Mouse (Mus musculus) gastrocnemius, postnatal 10 days (tissue): ENCODE measurements around the gene Lima1. TPM values are rescaled to one million over a fixed set of nuclear protein-coding genes. Genes with fewer than 3 reads are reported as not detected.
"Not testable (repeated sequence)": the region's sequence is repeated elsewhere in the genome, so short reads cannot be mapped to it uniquely, and the experiment has no call there.

Experiments
- DNase-seq: peaks from one replicate; pipeline ENCODE4 v3.0.0; 2021; ENCODE audit warnings: mixed read lengths
- total RNA-seq, 2 experiments: library from RNA; stranded (reverse); gene quantifications; 2 replicates each; pipeline ENCODE4 v1.2.3; 2021

Lima1 gene
- total RNA-seq, 2 experiments from 2014 or later, result 30.4 to 41.9 TPM

DNA sequence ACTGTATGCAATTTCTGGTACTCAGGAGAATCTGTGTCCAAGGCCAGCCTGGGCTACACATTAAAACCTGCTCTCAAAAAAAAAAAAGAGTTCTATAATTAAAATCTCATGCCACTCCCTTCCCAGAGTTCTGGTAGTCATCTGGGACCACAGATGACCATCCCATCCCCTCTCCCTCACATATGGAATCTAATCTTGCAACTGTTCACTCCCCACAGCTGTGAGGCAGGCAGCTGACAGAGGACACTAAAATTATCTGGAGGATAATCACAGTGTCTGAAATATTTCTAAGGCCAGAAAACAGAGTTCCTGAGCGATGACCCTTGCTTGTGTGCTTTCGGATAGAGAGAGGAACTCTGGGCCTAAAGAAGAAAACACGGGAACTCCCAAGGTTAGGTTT is 40.6 kb downstream of the Lima1 start:
- DNase-seq, result no peak

DNA sequence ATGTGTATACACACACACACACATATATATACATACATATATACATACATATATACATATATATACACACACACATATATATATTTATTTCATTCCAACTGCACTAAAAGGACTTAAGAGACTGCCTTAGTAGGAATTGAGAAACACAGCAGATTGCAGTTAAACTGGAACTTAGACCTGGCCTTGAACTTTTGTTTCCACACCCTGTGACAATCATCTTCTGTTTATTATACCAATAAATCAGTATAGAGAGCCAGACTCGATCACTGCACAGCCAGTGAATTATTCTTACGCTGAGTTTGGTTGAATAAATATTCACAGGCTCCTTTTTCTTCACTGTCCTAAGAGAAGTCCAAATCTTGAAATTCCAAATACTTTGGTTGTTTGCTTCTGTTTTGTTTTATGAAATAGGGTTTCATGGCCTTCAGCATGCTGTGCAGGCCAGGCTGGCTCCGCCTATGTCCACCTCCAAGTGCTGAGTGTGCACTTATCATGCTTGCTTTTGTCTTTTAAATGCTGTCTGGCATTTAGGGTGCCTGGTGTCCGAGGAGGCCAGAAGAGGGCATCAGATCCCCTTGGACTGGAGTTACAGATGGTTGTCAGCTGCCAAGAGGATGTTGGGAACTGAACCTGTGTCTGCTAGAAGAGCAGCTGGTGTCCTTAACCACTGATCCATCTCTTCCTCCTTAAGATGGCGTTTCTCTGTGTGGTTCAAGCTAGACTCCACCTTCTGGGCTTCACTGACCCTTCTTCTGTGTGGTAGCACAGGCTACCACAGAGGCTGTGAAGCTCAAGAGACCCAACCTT is 41.4 kb downstream of the Lima1 start:
- no peak for DNase-seq

DNA sequence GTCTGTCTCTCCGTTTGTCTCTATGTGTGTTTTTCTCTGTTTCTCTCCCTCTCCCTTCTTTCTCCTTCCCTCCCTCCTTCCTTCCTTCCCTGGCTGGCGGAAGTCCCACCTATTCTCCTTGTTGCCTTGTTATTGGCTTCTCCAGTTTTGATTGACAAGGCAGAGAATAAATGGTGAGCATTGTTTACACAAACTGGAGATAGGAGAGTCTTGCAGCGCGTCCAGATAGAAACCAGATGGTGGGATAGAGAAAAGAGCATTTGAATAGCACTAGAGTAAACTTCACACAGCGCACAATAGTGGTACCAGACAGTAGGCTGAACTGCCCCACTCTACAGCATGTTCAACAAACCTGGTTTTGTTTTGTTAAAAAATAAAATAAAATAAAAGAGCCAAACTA is 43.7 kb downstream of the Lima1 start:
- no peak for DNase-seq

DNA sequence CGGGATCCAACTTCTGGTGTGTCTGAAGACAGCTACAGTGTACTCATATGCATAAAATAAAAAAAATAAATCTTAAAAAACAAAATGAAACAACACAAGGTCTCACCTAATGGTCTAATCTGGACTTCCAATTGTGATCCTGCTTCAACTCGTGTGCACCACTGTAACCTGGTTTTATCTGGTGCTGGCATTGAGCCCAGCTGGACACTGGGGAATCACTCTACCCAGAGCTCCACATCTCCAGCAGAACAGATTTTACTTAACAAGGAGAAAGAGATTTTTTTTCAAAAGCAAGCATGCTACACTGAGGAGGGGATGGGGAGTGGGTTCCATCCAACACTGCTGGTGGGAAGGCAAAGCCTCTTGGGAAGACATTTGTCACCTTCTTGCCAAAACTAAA is 47.2 kb downstream of the Lima1 start:
- DNase-seq, result no peak

DNA sequence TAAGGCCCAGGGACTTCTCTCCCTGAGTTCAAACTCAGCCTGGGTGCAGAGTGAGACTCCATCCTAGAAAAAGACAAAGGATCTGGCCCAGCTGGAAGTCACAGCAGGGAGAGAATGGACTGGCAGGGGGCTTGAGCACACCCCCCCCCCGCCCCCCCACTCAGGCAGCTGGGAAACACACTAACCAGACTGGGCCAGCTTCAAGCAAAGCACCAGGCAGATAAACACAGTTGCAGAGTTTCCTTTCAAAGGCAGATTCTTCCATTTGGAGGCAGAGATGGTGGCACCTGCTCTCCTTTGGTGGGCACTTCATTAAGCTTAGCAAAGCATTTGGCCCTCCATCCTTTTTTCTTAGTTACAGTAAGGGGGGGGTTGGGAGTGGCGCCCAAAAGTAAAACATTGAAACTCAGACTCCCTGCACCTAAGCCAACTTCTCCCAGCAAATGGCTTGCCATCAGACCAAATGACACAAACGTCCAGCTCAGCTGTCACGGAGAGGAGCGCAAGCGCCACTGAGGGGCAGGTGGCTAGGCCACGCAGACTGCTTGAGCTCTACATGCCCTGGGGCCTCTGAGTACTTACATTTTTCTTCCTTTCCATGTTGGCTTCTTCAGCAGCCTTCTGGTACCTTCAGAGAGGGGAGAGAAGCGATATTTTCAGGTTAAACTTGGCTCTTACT is 48.9 kb downstream of the Lima1 start:
- DNase-seq, result no peak

DNA sequence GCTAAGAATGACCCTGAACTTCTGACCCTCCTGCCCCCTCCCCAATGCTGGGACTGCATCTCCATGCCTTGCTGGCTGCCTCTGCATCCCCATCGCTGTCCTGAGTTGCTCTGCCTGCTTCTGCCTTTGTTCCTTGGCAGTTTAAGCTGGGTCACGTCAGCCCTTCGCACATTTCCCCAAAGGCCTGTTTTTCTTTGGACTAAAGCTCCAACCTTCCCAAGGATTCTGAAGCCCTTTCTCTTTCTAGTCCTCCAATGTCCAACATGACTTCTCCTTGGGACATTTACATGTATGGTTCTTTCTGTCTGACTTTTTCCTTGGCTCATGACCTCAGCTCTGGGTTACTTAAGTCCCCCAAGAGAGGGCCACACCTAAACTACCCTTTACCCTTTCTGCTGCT is 50.0 kb downstream of the Lima1 start:
- DNase-seq, result no peak

DNA sequence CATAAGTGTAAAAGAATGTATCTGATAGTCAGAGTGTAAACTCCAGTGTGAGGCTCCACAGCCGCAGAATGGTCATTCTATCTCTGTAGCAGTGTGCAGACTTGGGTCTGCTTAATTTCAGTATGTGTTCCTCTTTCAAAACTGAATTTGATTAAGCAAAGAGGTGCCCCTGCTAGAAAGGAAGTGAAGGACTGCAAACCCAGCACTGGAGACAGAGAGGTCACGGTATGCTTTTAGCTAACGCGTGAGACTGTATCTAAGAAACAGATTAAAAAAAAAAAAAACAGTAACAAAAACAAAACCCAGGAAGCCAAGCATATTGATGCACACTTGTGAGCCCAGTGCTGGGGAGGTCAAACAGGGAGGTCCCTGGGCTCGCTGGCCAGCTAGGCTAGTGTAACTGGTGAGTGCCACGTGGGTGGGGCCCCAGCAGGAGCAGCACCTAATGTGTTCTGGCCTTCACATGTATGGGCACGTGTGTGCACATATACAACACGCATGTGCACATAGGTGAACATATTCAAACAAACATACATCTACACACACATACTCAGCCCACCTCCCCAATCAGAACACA is 51.8 kb downstream of the Lima1 start:
- DNase-seq, result no peak

DNA sequence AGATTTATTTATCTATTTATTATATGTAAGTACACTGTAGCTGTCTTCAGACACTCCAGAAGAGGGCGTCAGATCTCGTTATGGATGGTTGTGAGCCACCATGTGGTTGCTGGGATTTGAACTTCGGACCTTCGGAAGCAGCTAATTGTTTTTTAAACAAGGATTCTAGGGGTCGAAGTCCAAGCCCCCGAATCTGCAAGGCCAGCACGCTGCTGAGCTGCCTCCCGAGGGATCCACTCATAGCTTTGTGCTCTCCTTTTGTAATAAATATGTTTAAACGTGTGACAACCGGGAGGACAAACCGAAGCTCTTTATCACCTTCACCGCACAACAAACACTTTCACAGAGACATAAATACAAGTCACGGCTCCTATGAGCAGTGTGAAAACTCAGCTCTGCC is 52.8 kb downstream of the Lima1 start:
- DNase-seq, result not testable (repeated sequence)

DNA sequence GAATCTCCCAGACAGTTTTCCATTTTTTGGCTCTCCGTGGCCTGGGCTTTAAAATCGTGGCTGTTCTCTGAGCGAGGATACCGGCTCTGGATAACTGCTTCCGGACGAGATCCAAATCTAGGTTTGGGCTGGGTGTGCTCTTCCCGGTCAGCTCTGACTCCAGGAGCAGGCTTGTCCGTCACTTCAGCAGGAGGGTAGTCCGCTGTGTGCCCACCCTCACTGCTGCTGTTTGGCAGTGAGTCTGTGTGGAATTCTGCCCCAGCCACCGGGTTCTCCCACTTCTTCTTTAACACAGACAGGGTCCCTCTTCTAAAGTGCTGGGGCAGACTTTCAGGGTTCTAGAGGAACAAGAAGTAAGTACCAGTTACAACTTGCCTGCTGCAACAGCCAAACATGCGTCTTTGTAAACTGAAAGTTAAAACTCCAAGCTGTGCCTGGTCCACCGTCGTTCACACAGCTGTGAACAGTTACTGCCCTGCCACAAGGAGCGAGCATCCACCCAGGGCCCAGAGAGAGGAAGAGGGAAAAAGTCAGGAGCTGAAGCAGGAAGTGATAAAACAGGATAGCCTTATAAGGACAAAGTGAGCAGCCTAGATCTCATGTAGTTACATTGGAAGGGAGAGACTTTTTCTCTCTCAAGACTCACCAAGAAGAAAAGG is 55.5 kb downstream of the Lima1 start:
- DNase-seq, result peak; percentile 57

DNA sequence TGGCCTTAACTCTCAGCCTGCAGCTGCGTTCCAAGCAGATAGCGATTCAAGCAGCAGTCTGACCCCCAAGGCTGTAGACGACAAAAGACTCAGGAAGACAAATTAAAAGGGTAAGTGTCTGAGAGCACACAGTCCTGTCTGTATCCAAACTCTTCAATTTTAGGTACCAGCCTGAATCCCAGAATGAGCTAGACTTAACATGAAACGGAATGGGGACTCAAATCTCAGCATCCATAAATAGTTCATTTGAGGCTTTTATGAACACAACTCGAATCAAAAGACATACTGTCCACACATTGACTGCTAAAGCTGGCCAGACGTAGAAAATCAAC is 56.2 kb downstream of the Lima1 start:
- DNase-seq, result no peak

DNA sequence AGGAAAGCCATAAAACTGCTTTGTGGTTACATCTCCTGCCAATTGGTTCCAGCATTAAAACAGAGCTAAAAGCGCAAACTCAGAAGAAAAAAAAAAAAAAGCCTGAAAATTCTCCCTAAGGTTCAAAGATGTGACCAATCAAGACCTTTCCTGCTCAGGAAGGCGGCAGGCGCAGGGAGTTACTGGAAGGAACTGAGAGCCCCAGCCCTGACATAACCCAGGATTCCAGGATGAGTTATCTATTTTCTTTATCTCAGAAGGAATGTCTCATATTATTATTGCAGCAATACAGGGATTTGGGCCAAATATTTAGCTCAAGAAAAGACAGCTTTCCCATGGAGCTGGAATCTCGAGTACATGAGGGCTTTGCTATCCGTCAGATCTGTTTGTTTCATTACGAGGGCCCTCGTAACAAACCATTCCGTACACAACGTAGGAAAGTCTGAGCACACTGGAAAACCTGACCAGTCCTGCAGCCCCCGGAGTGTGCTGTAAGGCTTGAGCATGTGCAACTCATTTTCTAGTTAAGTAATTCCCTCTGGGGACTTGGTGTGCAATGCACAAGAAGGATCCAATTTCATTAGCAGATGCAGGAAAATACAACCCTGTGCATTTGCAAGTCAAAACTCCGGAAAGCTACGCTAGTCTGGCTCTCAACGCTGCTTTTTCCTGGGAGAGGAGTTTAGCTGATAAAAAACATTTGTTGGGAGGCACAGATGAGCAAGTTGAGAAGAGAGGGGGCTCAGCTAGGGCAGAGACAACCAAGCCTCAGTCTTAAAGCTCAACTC is 56.7 kb downstream of the Lima1 start:
- DNase-seq, result peak; percentile 22

DNA sequence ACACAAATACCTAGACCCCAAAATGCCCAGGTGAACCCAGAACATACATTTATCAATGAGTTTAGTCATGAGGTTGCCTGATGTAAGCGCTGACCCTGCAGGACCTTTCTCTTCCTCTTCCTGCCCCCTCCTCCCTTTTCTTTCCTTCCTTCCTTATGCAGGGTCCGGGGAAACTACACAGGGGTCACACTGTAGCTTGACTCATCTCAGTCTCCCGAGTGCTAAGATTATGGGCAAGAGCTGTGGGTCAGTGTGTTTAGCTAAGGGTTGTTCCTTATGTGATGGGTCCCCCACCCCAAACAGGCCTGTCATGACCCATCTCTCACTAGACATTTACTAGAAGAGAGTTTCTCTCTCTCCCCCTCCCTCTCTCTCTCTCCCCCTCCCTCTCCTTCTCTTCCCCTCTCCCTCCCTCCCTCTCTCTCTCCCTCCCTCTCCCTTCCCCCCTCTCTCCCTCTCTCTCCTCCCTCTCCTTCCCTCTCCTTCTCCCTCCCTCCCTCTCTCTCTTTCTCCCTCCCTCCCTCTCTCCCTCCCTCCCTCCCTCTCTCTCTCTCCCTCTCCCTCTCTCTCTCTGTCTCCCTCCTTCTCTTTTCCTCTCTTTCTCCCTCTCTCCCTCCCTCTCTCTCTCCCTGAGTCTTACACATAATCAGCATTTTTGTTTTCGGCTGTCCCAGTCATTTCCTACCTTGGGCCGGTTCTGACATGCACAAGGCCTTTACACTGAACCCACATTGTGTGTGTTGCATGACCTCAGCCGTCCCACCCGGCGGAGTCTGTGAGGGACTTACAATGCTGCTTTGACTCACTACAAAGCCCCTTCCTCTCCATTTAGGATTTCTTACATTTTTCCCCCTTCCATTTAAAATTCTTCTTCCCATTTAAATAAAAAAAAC is 57.7 kb downstream of the Lima1 start:
- no peak for DNase-seq

DNA sequence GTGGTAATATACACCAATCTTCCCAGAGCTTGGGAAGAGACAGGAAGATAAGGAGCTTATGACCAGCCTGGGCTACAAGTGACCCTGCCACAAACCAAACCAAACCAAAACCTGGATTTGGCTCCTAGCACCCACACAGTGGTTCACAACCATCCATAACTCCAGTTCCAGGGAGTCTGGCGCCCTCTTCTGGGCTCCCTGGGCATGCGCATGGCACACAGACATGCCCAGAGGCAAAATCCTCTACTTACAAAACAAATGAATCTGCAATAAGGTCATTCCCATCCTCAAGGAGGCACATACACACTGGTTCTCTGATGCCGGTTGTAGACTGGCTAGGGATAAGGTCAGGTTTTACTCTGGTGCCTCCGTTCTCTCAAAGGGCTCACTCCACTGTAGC is 59.3 kb downstream of the Lima1 start:
- DNase-seq, result no peak

DNA sequence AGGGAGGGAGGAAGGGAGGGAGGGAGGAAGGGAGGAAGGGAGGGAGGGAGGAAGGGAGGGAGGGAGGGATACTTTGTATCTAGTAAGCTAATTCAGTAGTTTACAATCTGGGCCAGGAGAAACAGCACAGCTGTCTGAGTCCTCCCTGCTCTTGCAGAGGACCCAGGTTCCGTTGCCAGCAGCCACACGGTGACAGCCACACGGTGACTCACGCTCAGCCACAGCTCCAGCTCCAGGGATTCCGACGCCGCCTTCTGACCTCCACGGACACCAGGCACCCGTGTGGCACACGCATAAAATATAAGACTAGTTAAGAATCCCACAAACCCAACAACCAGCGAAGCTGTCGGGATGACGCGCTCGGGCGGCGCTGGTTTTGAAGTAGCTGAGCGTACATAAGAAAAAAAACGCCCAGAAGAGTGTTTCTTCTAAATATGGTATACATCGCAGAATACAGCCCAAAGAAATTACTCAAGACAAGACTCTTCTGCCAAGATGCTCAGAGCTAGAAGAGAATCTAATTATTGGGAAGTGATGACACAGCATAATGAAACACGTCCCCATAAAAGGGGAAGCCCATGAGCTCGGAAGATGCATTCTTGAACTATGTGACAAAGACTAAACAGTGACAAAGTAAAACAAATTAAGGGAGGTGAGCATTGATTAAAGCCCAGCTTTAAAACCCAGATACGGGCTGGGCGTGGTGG is 60.5 kb downstream of the Lima1 start:
- DNase-seq, result peak; percentile 46

DNA sequence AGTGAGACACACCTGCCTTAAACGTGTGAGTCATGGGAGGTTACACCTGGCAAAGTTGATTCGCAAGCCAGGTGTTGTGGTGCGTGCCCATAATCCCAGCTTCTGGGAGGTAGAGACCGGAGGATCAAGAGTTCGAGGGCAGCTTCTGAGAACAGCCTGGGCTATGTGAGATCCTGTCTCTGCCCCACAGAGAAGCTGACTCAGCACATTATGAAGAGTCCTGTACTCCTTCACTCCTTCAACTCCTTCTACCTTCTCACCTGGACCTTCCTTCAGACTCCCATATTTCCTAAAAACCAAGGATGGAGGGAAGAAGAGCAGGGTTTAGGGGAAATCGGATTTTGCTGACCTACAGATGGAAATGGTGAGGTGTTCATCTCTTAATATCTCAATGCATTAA is 61.6 kb downstream of the Lima1 start:
- DNase-seq, result no peak

DNA sequence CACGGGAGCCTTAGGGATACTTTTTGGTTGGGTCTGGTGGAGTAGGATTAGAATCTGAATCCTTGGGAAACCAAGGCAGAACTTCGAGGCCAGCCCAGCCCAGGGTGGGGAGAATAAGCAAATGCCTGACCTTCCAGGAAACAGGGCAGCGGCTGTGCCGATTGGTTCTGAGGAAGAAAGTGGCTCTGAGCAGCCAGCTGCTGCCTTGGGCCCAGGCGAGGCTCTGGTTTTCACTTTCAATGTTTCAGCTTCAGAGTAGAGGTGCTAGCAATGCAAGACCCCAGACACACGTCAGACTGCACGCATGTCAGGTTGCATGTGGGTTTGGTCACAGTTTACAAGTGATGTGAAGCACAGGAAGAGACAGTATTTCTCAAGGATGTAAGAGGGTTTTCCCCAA is 63.2 kb downstream of the Lima1 start:
- no peak for DNase-seq

DNA sequence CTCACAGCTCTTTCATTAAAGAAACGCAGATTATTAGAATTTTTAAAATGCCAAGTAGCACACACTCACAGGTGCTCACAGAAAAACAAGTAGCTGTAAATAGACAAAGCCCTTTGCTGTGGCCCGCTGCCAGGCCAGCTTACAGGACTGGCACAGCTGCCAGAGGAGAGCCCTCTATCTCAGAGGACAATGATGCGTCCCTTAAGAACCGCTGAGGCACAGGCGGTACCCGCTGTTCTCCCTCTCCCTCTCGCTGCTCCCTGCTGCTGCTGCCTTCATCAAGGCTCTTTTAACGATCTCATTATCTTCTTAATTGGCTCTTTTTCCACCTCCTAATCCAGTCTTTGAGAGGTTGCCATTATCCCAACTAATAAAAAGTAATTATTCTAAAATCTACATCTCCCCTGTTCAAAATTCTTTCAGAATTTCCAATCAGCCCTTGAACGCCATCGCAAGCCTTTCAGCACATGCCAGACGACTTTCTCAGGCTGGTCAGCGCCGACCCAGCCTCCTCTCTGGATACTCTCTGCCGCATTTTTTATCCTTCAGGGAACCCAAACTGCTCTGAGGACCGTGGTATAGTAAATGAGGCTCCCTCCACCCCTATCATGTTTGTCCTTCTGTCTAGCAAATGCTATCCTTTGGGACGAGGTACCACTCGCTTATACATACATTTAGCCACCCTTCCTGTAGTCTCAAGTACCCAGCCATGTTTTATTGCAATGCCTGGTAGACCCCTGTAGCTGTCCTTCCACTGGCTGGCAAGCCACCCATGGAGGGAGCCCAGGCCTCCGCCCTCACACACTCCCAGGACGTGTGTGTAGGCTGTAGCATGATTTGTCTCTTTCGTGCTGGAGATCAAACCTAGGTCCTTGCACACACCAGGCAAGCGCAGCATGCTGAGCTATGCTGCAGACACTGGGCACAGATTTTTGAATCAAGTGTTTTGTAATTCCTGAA is 67.2 kb downstream of the Lima1 start:
- peak; percentile 28 for DNase-seq

DNA sequence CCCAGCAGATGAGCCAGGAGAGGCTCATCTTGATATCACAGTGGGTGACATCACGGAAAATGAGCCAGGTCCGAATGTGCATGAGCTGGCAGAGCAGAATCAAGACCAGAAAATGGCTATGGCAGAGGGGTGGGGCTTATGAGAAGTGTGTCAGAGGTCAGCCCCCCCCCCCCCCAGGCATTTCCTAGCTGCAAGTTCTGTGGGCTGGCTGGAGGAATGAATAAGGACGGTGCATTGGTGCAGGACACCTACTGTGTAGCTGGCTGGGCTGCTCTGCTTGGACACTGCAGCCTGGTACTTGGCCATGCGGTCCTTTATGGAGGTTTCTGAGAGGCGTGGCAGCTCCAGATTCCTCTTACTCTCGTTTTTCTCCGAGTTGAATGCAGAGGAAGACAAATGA is 69.1 kb downstream of the Lima1 start:
- DNase-seq, result no peak

DNA sequence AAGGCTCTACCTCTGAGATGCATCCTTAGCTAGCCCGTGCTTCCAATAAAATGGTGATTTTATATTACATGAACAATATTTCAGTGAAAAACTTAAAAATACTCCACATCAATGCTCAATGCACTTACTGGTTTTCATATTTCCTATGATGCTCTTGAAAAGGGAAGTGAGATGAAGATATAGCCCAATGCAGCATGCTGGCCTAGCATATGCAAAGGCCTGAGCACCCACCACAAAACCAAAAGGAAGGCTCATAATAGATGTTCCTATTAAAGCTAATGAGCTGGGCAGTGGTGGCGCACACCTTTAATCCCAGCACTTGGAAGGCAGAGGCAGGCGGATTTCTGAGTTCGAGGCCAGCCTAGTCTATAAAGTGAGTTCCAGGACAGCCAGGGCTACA is 69.6 kb downstream of the Lima1 start:
- DNase-seq, result no peak
